Mouse (Mus musculus): ENCODE data around the gene Tyw3. TPM values are rescaled to one million over a fixed set of nuclear protein-coding genes. Genes with fewer than 3 reads are reported as not detected.

The Tyw3 gene
- polyA plus RNA-seq, 1 experiment from 2014 or later, result 14.5 TPM

DNA sequence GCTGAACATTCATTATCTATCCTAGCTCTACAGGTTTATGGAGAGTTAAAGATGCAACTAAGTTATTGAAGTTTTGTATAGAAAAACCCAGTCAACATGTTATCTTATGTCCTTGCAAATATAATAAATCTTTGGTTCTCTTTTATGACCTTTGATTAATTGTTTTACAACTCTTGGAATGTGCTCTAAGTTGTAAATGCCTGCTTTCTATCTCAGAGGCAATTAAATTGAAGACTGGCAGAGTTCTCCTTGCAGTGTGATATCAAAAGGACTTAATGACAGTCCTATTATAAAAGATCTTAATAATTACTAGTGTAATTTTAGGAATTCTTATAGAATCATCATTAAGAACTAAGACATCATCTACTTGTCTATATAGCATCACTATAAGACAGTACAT is 5.2 kb upstream of the Tyw3 start:
- no peaks in the 10 kb centered on the region for H3K27me3 ChIP-seq (replicated peaks; ENCODE audit: control insufficient read depth, insufficient read depth, low read length)
- no peaks in the 10 kb centered on the region; the same call in 1 of the 2 replicates for H3K36me3 ChIP-seq (ENCODE audit: control insufficient read depth, insufficient read depth)
- no peak overlapping the region for H3K4me2 ChIP-seq (ENCODE audit: low read length)
- no peak overlapping the region for H3K9ac ChIP-seq (replicated peaks; ENCODE audit: low read depth, low read length)
- H3K4me3 ChIP-seq (replicated peaks; ENCODE audit: low read length), result no peak overlapping the region
- H3K27ac ChIP-seq (ENCODE audit: low read length), result no peak overlapping the region
- H3K4me1 ChIP-seq (replicated peaks; ENCODE audit: control insufficient read depth, insufficient read depth, low read length), result peaks cover 6% of the 10 kb centered on the region
- no peak for ATAC-seq
- H3K9me3 ChIP-seq (ENCODE audit: control insufficient read depth, low read length), result no peaks in the 10 kb centered on the region

DNA sequence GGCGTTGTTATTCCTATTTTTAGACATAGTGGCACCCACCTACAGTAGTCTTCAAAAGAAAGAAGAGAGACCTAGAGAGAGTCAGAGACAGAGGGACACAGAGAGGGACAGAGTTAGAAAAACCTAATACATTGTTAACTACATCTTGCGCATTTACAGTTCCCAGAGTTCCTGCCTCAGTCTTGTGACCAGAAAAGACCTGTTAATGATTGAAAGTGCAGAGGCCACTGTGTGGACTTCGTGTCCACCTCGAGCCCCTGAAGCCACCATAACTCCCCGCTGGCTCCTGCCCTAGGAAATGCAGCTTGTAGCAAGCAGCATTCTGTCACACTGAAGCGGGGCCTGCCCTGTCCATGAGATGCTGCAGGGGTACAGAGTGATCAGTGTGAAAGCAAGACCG is 657 bp upstream of the Tyw3 start:
- no peak for ATAC-seq
- Histone ChIP-seq H3K27ac (ENCODE audit: low read length) (no peak overlapping the region), H3K27me3 (replicated peaks; ENCODE audit: control insufficient read depth, insufficient read depth, low read length) (no peaks in the 10 kb centered on the region), H3K9me3 (ENCODE audit: control insufficient read depth, low read length) (no peaks in the 10 kb centered on the region), H3K4me3 (replicated peaks; ENCODE audit: low read length) (peak overlapping the region; percentile 75), H3K36me3 (ENCODE audit: control insufficient read depth, insufficient read depth) (no peaks in the 10 kb centered on the region; the same call in 1 of the 2 replicates), H3K9ac (replicated peaks; ENCODE audit: low read depth, low read length) (peak overlapping the region; percentile 67), H3K4me2 (ENCODE audit: low read length) (peak overlapping the region; percentile 71), H3K4me1 (replicated peaks; ENCODE audit: control insufficient read depth, insufficient read depth, low read length) (peaks cover 10% of the 10 kb centered on the region)
- WGBS, result 41% methylated on average over 7 of the region's 7 CpGs

DNA sequence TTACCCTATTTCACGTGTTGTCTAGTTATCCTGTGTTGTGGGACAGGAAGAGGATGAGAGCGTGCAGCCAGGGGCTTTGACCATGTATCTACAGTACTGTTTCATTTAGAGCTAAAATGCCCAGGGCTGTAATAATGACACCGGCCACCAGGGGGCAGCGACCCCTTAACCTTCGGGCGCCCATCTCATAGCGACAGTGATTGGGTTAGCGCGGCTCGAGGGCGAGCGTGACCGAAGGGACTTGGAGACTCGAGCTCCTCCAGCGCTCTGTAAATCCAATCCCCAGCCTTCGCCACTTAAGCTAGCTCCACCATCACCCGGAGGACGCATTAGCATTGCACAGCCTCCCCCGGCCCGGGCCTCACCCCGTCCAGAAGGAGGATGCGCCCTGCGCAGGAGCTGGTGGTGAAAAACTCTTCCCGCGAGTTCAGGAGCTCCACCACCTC is 393 bp downstream of the Tyw3 start, which contains the start of gene Cryz:
Gene Cryz, plus strand, starts transcription at position 224 of the 446 bp plus-strand sequence.
- ATAC-seq, result peak; percentile 86
- peak within 1 kb of the TSS; percentile 67 for H3K9ac ChIP-seq (replicated peaks; ENCODE audit: low read depth, low read length)
- WGBS, result under 1% methylated on average over 25 of the region's 25 CpGs

DNA sequence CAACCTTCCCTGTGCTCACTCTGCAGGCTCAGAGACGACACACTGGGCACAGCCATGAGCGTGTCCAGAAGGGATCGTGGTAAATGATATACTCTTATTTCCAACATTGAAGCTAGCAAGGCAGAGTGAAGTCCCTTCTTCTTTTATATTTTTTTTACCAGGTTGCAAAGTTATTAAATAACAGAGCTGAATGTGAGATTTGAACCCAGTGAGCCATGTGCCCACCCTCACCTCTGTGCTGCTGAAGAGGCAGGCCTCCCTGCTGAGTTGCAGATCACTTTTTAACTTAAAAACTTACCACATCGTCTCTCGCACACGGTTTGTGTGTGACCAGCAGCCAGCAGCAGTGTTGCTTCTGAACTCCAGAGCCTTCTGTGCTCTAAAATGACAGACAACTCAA is 2.7 kb downstream of the Tyw3 start:
- Histone ChIP-seq H3K27ac (ENCODE audit: low read length) (no peak overlapping the region), H3K36me3 (ENCODE audit: control insufficient read depth, insufficient read depth) (peaks cover 2% of the 10 kb centered on the region), H3K9ac (replicated peaks; ENCODE audit: low read depth, low read length) (no peak overlapping the region), H3K27me3 (replicated peaks; ENCODE audit: control insufficient read depth, insufficient read depth, low read length) (no peaks in the 10 kb centered on the region), H3K4me2 (ENCODE audit: low read length) (no peak overlapping the region), H3K4me3 (replicated peaks; ENCODE audit: low read length) (no peak overlapping the region), H3K4me1 (replicated peaks; ENCODE audit: control insufficient read depth, insufficient read depth, low read length) (peaks cover 10% of the 10 kb centered on the region), H3K9me3 (ENCODE audit: control insufficient read depth, low read length) (no peaks in the 10 kb centered on the region)
- no peak for ATAC-seq
- 93% methylated on average over 6 of the region's 6 CpGs for WGBS

More for the DNA sequence above, 393 bp downstream of the Tyw3 start, which contains the start of gene Cryz:
- Histone ChIP-seq H3K4me3 (replicated peaks; ENCODE audit: low read length) (peak within 1 kb of the TSS; percentile 75), H3K9me3 (ENCODE audit: control insufficient read depth, low read length) (no peaks in the 10 kb centered on the region), H3K27me3 (replicated peaks; ENCODE audit: control insufficient read depth, insufficient read depth, low read length) (no peaks in the 10 kb centered on the region), H3K4me1 (replicated peaks; ENCODE audit: control insufficient read depth, insufficient read depth, low read length) (peaks cover 10% of the 10 kb centered on the region), H3K4me2 (ENCODE audit: low read length) (peak within 1 kb of the TSS; percentile 71), H3K27ac (ENCODE audit: low read length) (peak within 1 kb of the TSS; percentile 90), H3K36me3 (ENCODE audit: control insufficient read depth, insufficient read depth) (peaks cover 2% of the 10 kb centered on the region; the same call in 1 of the 2 replicates)

DNA sequence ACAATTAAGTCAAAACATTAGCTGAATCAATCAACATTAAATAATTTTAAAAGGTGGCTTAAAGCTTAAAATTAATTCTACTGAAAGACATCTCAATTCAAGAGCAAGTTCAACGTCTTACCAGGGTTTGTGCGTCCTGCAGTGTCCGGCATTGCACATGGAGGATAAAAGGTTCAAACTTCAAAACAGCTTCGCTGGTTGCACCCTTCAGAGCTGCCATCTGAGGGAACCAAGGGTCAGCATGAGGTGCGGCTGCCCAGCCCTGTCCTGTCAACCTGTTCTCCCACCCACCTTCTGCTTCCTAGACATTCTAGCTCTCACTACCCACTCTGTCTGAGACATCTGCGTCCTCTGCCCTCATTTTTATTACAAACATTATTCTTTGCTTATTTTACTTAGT is 3.3 kb downstream of the Tyw3 start:
- ATAC-seq, result no peak
- H3K27me3 ChIP-seq (replicated peaks; ENCODE audit: control insufficient read depth, insufficient read depth, low read length), result no peaks in the 10 kb centered on the region
- no peaks in the 10 kb centered on the region for H3K9me3 ChIP-seq (ENCODE audit: control insufficient read depth, low read length)
- H3K9ac ChIP-seq (replicated peaks; ENCODE audit: low read depth, low read length), result no peak overlapping the region
- H3K4me2 ChIP-seq (ENCODE audit: low read length), result no peak overlapping the region
- no peak overlapping the region for H3K27ac ChIP-seq (ENCODE audit: low read length)
- peaks cover 10% of the 10 kb centered on the region for H3K4me1 ChIP-seq (replicated peaks; ENCODE audit: control insufficient read depth, insufficient read depth, low read length)
- peaks cover 2% of the 10 kb centered on the region for H3K36me3 ChIP-seq (ENCODE audit: control insufficient read depth, insufficient read depth)
- H3K4me3 ChIP-seq (replicated peaks; ENCODE audit: low read length), result no peak overlapping the region
- 92% methylated on average over 6 of the region's 6 CpGs for WGBS

DNA sequence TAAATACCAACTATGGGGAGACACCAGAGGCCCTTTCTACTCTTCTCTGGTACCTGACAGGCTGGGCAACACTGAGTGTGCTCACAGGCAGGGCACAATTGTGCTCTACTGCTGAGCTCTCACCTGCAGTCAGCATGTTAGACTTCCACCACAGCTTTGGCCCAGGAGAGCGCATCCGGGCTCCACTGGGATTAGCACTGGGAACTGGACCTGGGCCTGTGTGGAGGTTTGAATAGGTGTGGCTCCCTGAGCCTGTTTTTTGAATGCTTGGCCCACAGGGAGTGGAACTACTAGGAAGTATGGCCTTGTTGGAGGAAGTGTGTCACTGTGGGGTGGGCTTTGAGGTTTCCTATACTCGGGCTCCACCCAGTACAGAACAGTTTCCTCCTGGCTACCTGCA is 5.3 kb downstream of the Tyw3 start:
- H3K27ac ChIP-seq (ENCODE audit: low read length), result no peak overlapping the region
- H3K9ac ChIP-seq (replicated peaks; ENCODE audit: low read depth, low read length), result no peak overlapping the region
- no peaks in the 10 kb centered on the region for H3K9me3 ChIP-seq (ENCODE audit: control insufficient read depth, low read length)
- peaks cover 3% of the 10 kb centered on the region for H3K4me1 ChIP-seq (replicated peaks; ENCODE audit: control insufficient read depth, insufficient read depth, low read length)
- H3K27me3 ChIP-seq (replicated peaks; ENCODE audit: control insufficient read depth, insufficient read depth, low read length), result no peaks in the 10 kb centered on the region
- ATAC-seq, result no peak
- no peak overlapping the region for H3K4me3 ChIP-seq (replicated peaks; ENCODE audit: low read length)
- H3K4me2 ChIP-seq (ENCODE audit: low read length), result no peak overlapping the region
- WGBS, result 94% methylated on average over 3 of the region's 3 CpGs
- peaks cover 2% of the 10 kb centered on the region for H3K36me3 ChIP-seq (ENCODE audit: control insufficient read depth, insufficient read depth)

DNA sequence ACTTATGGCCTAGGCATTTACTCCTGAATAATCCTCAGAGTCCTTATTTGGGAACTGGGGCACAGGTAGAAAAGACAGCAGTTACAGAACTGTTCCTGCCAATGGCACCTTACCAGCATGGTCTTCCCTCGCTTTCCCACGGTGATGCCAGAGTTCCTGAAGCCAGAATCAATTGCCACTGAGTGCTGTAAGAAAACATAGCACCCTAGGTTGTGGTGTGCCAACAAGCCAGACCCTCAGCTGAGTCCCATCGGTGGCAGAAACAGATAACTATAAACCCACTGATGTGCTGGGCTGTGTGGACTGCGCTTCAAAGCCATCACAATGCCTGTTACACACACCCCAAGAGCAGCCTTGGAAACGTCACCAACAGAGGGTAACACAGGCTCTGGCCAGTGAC is 5.9 kb downstream of the Tyw3 start:
- peaks cover 2% of the 10 kb centered on the region for H3K36me3 ChIP-seq (ENCODE audit: control insufficient read depth, insufficient read depth)

DNA sequence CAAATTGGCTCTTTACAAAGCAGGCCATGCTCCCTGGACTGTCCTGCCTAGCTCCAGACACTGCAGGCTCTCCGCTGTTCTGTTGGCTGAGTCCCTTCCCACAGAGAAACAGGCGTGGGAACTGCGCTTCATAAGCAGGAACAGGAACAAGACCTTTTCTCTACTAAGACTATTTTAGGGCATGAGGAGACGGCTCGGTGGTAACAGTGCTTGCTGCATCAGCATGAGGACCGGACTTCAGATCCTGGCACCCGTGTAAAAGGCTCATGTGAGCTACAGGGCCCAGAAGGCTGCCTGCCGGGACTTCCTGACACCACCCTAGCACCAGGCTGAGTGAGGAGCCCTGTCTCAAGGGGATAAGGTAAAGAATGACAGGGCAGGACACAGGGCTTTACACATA is 12.6 kb downstream of the Tyw3 start:
- no peaks in the 10 kb centered on the region for H3K9me3 ChIP-seq (ENCODE audit: control insufficient read depth, low read length)
- H3K9ac ChIP-seq (replicated peaks; ENCODE audit: low read depth, low read length), result no peak overlapping the region
- ATAC-seq, result no peak
- WGBS, result 92% methylated on average over 8 of the region's 8 CpGs
- peaks cover 6% of the 10 kb centered on the region for H3K36me3 ChIP-seq (ENCODE audit: control insufficient read depth, insufficient read depth)
- no peaks in the 10 kb centered on the region for H3K4me1 ChIP-seq (replicated peaks; ENCODE audit: control insufficient read depth, insufficient read depth, low read length)
- H3K4me2 ChIP-seq (ENCODE audit: low read length), result no peak overlapping the region
- H3K4me3 ChIP-seq (replicated peaks; ENCODE audit: low read length), result no peak overlapping the region
- H3K27me3 ChIP-seq (replicated peaks; ENCODE audit: control insufficient read depth, insufficient read depth, low read length), result no peaks in the 10 kb centered on the region
- no peak overlapping the region for H3K27ac ChIP-seq (ENCODE audit: low read length)

More for the DNA sequence above, 5.9 kb downstream of the Tyw3 start:
- ATAC-seq, result no peak
- H3K27me3 ChIP-seq (replicated peaks; ENCODE audit: control insufficient read depth, insufficient read depth, low read length), result no peaks in the 10 kb centered on the region
- WGBS, result 92% methylated on average over 5 of the region's 5 CpGs
- no peak overlapping the region for H3K27ac ChIP-seq (ENCODE audit: low read length)
- peaks cover under 1% of the 10 kb centered on the region; the same call in 1 of the 2 replicates for H3K4me1 ChIP-seq (replicated peaks; ENCODE audit: control insufficient read depth, insufficient read depth, low read length)
- H3K4me3 ChIP-seq (replicated peaks; ENCODE audit: low read length), result no peak overlapping the region
- no peak overlapping the region for H3K4me2 ChIP-seq (ENCODE audit: low read length)
- H3K9ac ChIP-seq (replicated peaks; ENCODE audit: low read depth, low read length), result no peak overlapping the region
- no peaks in the 10 kb centered on the region for H3K9me3 ChIP-seq (ENCODE audit: control insufficient read depth, low read length)

DNA sequence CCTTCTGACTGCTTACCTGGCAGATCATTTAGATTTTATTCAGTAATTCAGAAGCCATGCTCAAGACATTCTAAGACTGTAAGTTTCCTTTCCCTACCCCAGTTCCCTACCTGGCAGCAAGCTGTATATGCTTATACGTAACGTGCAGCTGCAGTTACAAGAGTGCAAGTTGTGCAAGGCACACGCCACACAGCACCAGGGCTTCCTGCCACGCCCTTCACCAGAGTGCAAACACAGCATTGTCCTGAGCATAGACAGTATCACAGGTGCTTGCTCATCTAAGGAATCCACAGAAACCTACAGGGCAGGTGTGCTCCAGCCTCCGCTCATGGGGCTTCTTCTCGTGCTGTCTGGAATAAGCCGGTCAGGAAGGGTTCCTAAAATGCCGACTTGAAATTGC is 19.0 kb downstream of the Tyw3 start:
- no peaks in the 10 kb centered on the region for H3K4me1 ChIP-seq (replicated peaks; ENCODE audit: control insufficient read depth, insufficient read depth, low read length)
- H3K4me2 ChIP-seq (ENCODE audit: low read length), result no peak overlapping the region
- WGBS, result 94% methylated on average over 8 of the region's 8 CpGs
- peaks cover 7% of the 10 kb centered on the region for H3K36me3 ChIP-seq (ENCODE audit: control insufficient read depth, insufficient read depth)
- no peak for ATAC-seq
- H3K9ac ChIP-seq (replicated peaks; ENCODE audit: low read depth, low read length), result no peak overlapping the region
- no peak overlapping the region for H3K4me3 ChIP-seq (replicated peaks; ENCODE audit: low read length)
- H3K27ac ChIP-seq (ENCODE audit: low read length), result no peak overlapping the region
- no peaks in the 10 kb centered on the region for H3K9me3 ChIP-seq (ENCODE audit: control insufficient read depth, low read length)
- no peaks in the 10 kb centered on the region for H3K27me3 ChIP-seq (replicated peaks; ENCODE audit: control insufficient read depth, insufficient read depth, low read length)

DNA sequence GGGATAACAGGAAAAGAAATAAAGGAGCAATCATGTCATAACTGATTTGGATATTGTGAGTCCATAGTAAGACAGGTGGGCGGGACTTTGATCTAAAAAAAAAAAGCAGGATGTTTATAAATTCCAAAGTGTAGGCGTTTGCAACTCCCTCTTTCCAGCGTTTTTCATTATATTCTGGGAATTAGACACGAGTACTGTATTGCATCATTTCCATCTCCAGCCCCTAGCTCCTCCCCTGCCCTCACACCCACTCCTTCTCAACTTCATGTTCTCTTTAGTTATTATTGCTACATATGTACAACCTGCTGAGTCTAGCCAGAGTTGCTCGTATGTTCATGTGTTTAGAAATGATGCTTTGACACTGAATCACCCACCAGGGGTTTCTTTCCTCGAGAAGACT is 23.2 kb downstream of the Tyw3 start:
- H3K27me3 ChIP-seq (replicated peaks; ENCODE audit: control insufficient read depth, insufficient read depth, low read length), result 0 out of 2 replicates have a peak, but pooled peaks cover 3% of the 10 kb centered on the region
- H3K4me3 ChIP-seq (replicated peaks; ENCODE audit: low read length), result no peak overlapping the region
- H3K4me2 ChIP-seq (ENCODE audit: low read length), result no peak overlapping the region
- 71% methylated on average over 6 of the region's 6 CpGs for WGBS
- ATAC-seq, result no peak
- no peaks in the 10 kb centered on the region for H3K9me3 ChIP-seq (ENCODE audit: control insufficient read depth, low read length)
- peaks cover 16% of the 10 kb centered on the region for H3K4me1 ChIP-seq (replicated peaks; ENCODE audit: control insufficient read depth, insufficient read depth, low read length)
- H3K36me3 ChIP-seq (ENCODE audit: control insufficient read depth, insufficient read depth), result no peaks in the 10 kb centered on the region
- H3K9ac ChIP-seq (replicated peaks; ENCODE audit: low read depth, low read length), result no peak overlapping the region
- no peak overlapping the region for H3K27ac ChIP-seq (ENCODE audit: low read length)

All from forebrain, embryonic 16.5 days (tissue).